Mouse (Mus musculus) MEL (cell line): ENCODE data around the gene Vopp1.

Experiments used
- BHLHE40 ChIP-seq: IDR thresholded peaks from 2 replicates; pipeline ENCODE4 v1.6.1; 2012; ENCODE audit warnings: low read depth, mild to moderate bottlenecking, inconsistent platforms, low read length, improper control_type of control experiment, borderline replicate concordance
- EP300 ChIP-seq, 2 experiments: IDR thresholded peaks; 2 replicates each; pipeline ENCODE4 v1.6.1; 2011; ENCODE audit warnings: improper control_type of control experiment in 2 of 2, low read length in 2 of 2, low read depth in 1 of 2, mild to moderate bottlenecking in 1 of 2
- GATA1 ChIP-seq: IDR thresholded peaks from 2 replicates; pipeline ENCODE4 v1.6.1; 2011; ENCODE audit warnings: low read depth, low read length, improper control_type of control experiment
- TAL1 ChIP-seq: IDR thresholded peaks from 2 replicates; pipeline ENCODE4 v1.6.1; 2012; ENCODE audit warnings: mild to moderate bottlenecking, inconsistent platforms, low read length, moderate library complexity, mixed read lengths

GRCm38 (mm10) chr6:57721347-57721746, 103.6 kb downstream of the Vopp1 start:
- no peak for TF ChIP-seq BHLHE40
- TF ChIP-seq EP300 (IDR thresholded peaks at IDR 0.05; ENCODE audit: low read depth in 1 of 2, low read length in 2 of 2): 0 out of 4 replicates have a peak, but pooled peaks of 1 of the 2 experiments have one; percentile 28
- TF ChIP-seq GATA1: peak; percentile 25; the same call in 1 of the 2 replicates
- TF ChIP-seq TAL1: no peak
